Mouse (Mus musculus) liver (tissue): ENCODE results near the gene Rhbdd1.

Source experiments
- DNase-seq: peaks from one replicate; pipeline ENCODE4 v3.0.0-alpha.2; 2020; ENCODE audit warnings: mixed read lengths

Rhbdd1 gene

DNA sequence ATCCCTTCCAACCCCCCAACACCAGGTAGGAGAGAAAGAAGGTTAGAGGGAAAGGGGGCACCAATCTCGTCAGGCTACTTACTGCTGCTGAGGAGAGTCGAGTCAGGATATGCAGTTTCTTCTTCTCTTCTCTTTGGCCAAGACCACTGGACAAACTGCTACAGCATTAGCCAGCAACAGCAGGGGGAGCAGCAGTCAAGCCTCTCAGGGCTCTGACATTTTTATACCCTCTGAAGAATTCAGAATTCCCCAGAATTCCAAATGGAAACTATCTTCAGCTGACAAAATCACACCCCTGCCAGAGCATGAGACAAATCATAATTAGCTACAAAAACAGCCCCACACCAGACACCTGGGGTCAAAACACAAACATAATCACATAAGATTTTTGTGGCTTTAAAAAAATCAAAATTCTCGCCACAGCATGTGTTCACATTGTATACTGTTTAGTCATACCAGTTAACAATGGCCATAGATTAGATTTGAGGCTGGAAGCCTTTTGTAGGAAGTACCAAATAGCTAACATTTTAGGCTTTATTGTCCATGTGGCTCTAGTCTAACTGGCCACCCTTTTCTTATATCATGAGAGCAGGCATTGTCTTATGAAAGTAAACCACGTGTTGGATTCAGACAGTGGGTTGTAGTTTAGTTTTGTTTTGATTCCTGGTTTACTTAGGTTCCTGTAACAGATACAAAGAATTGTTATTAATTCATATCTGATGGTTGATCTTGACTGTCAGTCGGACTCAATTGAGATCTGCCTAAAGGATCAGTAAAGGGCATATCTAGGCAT lies 55.6 kb downstream of the Rhbdd1 start:
- DNase-seq: no peak

DNA sequence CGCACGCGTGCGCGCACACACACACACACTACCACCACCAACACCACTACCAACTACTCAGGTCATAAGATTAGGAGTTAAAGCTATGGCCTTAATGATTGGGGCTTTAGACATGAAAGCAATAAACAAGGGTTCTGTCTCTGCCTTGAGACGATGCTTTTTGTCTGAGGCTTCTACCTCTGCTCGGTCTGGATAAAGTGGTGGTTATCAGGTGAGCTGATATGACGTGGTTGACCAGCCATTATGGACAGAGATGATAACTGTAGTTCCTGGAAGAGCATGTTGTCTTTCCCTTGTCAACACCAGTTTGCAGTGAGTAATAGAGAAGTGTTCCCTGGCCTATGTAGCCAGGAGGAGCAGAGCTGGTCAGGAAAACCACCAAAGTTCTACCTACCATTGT lies 57.7 kb downstream of the Rhbdd1 start:
- DNase-seq: peak; percentile 57

DNA sequence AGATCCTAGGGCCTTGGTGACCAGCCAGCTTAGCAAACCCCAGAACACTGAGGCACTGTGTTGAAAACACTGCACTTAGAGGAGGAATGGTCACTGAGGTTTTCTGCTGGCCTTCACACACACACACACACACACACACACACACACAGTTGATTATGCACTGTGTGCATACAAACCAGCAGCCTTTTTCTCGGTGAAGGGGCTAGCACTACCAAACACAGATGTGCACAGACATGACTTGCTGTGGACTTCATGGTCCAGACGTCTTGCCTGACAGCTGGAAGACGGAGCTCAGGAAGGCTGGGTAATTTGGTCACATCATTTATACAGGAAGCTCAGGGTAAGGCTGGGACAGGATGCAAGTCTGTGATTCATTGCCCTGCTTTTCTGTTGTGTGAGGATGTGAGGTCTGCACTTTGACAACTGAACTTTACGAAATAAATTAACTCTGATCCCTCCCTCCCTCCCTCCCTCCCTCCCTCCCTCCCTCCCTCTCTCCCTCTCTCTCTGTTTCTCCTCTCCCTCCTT lies 58.6 kb downstream of the Rhbdd1 start:
- DNase-seq: no peak

DNA sequence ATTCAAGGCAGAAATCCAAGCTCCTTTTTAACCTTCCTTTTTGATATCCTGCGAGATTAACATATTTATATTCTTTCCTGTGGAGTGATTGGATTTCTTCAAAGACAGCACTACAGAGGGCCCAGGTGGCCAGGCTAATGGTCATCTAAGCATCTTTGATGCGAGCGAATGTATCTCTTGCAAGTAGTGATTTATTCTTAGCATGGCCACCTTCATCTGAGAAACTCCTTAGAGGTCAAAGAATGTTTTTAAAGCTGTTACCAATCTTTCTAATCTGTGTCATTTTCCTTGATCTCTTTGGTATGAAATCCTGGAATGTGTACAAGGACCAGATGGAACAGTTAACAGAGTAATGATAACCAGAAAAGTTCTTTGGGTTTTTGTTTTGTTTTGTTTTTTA lies 59.2 kb downstream of the Rhbdd1 start:
- no peak for DNase-seq

DNA sequence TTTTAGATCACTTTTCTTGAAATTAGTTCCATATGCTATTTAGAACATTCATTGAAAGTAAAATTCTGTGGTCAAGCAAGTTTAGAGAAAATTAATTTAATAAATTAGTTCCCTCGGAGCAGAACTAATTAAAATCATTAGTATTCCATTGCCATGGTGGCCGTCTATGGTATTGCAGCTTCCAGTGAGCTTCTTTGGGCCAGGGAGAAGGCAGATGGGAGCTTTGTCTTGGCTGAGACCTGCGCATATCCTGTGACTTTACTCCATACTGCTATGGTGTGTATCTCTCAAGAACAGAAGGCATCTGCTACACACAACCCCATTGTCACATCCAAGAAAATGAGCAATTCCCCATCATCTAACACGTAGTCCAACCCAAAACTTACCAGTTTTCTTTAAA lies 65.7 kb downstream of the Rhbdd1 start:
- no peak for DNase-seq

GRCm38 (mm10) chr1:82384106-82384505 lies 67.9 kb downstream of the Rhbdd1 start:
- no peak for DNase-seq

GRCm38 (mm10) chr1:82385054-82385453 lies 68.8 kb downstream of the Rhbdd1 start:
- DNase-seq: no peak

- no peak for DNase-seq
Observed at GRCm38 (mm10) chr1:82385827-82386230, 69.6 kb downstream of the Rhbdd1 start.

DNA sequence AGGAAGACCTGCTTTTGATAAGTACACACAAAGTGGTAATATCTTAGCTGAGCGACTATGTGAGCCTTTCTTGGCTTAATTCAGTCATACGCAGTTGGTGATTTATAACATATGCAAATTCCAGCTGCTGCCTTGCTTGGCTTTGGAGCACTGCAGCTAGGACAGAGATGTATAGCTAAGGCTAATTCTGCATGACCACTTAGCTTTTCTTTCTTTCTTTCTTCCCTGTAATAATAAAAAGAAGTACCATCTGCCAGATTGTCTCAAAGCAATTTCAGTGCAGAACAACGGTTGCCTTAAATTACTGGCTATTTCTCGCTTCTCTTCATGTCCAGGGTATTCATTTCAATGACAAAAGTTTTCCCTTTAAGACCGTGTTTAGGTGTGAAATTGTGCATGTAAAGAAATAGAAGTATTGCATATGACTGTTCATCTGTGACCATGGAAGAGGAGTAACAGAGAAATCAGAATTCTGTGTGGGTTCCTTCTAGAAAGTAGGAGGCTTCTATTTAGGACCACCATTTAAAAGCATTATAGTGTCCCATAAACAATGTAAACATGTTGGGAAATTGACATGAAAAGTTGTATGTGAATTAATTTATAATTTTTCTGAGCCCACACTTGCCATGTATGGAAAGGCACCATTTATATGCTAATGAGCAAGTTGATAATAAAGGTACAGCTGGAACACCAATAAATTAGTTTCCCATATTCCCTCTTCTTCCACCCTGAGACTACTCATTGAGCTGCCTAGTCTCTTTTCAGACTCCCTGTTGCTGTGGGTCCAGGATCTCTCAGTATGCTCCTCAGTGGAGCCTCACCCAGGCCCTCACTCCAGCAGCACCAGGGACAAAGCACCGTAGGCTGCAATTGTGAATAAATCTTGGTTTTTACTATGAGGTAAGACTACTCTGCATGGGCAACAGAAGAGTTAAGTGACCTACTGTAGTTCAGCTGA lies 70.8 kb downstream of the Rhbdd1 start:
- DNase-seq: no peak

- DNase-seq: no peak
Observed at GRCm38 (mm10) chr1:82389371-82389770, 73.1 kb downstream of the Rhbdd1 start.

DNA sequence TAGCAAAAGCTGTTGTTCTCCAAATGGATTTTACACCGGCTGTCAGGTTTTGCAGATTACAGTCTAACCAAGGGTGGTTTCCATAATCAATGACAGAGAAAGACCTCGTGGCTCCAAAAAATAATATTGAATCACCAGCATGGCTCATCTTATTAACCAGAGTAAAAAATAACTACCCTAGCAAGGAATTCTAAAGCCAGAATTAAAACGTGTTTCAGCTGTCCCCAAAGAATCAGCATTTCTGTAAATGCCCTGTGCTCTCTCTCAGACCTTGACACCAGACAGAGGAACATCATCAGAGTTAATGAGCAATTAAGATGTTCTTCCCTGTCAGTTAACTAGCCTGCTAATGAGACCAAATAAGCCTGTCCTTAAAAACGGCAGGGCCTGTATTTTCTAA lies 79.1 kb downstream of the Rhbdd1 start:
- DNase-seq: no peak

DNA sequence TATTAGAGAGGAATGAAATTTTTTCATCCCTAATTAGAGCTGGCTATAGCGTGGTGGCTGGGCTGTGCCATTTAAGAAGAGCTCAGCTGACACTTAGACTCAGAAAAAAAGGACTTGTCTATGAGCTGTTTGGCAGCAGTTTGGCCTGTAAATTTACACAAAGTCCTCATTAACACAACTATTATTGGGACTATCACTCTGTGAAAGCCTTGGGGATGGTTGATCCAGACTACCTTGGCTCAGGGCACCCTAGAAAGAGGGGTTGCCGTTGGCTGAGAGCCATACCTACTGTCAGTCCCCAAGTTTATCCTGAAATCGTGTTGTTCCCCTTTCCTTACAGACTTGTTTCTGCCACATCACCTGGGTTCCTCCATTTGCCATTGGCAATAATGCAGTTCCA lies 91.5 kb downstream of the Rhbdd1 start:
- no peak for DNase-seq

DNA sequence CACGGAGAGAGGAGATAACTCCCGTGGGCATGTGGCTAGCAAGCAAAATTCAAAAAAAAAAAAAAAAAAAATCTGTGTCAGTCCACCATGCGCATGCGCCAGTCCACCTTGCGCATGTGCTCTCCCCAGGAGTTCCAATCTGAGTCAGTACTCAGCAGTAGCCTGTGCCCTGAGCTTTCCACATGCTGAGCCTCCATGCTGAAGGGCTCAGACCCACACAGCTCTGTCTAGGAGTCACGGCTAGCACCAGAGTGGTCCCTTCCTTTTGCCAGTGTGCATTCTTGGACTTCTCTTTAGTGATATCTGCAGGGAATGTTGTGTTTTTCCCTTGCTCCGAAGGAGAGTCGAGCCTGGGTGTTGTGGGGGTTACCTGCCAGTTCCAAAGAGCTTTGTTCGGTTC lies 93.0 kb downstream of the Rhbdd1 start:
- no peak for DNase-seq

GRCm38 (mm10) chr1:82410548-82410947 lies 94.3 kb downstream of the Rhbdd1 start:
- DNase-seq: no peak

DNA sequence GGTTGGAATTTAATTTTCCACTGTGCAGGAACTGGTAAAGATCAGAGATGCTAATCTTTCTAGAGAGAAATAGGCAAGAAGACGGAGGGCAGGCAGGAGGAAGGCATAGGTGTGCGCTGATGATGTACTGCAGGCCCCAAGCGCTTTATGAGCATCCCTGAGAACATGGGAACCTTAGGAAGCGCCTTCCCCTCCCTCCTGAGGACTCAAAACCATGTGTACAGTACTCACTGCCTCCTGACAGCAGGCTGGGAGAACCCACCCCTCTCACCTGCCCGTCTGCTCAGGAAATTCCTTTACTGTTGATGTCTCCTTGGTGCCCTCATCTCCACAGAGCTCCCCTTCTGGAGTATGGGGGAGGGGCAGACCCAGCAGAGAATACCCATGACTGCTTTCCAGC lies 95.3 kb downstream of the Rhbdd1 start:
- no peak for DNase-seq

- DNase-seq: no peak
Observed at GRCm38 (mm10) chr1:82412085-82412484, 95.8 kb downstream of the Rhbdd1 start.

DNA sequence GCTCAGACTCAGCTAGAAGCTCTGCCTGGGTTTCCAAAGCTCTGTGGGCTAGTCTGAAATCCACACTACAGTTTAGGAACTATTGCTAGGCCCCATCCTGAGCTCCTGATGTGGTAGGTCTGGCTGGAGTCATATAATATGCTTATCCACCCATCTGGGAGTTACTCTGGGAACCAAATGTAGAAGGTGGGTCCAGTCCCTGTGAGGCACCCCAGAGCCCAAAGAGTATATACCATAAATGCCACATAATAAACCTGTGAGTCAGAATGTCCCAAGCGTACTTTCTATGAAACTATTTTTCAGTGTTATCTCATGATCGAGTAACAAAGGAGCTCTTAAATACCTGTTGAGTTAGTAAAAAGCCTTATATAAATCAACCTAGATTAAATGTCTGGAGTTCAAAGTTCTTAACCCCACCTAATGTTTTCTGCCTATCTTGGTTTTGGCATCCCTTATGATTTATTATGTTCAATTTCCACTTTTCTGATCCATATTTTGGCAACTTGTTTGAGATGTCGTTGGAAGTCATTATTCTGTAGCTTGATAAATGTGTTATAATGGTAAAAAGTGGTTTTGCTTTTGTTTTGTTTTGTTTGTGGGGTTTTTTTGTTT lies 98.3 kb downstream of the Rhbdd1 start:
- DNase-seq: no peak

- DNase-seq: no peak
Observed at GRCm38 (mm10) chr1:82415641-82416040, 99.4 kb downstream of the Rhbdd1 start.

- no peak for DNase-seq
Observed at GRCm38 (mm10) chr1:82427729-82428128, 111.5 kb downstream of the Rhbdd1 start.

DNA sequence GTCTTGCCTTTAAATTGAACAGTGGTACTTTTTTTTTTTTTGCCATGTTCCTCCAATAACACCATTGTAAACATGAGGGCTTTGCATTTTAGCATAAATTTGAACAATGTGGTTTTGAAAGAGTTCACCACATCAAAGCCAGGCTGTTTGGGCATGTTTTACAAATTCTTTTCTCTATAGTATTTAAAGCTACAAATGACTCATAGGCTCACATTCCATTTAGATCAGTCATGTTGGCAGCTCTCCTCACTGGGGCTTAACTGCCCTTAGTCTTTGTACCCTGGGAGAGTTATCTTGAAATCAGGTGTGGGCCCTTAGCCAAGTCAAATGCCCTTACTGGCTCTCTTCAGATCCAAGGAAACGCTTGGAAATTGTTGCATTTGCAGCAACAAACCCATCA lies 112.8 kb downstream of the Rhbdd1 start:
- no peak for DNase-seq

DNA sequence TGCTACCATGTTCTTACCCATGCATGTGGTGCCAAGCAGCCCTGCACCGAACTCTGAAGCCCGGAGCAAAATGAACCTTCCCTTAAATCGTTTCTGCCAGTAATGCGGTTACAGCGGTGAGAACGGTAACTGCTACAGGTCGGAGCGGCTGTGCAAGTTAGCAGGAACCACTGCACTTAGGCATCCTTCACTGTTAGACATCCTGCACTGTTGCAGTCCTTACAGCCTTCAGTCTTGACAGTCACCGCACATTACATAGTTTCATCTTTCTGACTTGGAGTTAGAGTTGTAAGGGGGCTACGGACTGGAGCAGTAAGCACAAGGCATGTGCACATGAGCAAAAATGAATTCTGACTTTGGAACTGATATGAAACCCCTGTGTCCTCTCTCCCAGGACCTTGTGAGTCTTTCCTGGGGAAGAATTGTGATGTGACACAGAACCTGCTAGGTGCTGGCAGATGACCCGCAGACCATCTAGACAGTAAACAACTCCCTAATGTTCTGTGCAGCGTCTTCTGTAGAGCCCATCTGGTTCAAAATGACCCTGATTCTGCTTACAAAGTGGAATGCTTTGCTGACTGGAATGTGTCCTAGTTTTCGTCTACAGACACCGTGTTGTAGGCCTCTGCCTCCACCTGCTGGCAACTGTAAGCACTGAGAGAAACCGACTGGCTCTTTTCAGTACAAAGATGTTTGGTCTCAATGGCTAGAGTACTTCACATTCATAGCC lies 116.8 kb downstream of the Rhbdd1 start:
- peak; percentile 48 for DNase-seq

DNA sequence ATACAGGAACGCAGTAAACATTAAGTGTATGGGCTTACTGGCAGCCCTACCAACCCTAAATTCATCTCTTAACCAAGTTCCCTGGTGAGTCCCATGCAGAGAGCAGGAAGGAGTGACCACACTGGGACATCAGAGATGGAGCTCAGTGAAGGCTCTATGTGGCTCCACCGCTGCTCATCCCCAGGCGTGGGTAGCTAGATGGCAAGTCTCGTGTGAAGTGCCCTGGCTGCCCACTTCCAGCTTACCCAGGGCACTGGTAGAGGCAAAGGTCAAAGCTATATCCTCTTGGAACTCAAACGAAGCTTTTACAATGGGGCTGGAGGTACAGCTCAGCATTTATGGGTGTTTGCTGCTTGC lies 117.4 kb downstream of the Rhbdd1 start:
- no peak for DNase-seq

GRCm38 (mm10) chr1:82437273-82437672 lies 121.0 kb downstream of the Rhbdd1 start:
- DNase-seq: no peak
